In the genomic region with DNA sequence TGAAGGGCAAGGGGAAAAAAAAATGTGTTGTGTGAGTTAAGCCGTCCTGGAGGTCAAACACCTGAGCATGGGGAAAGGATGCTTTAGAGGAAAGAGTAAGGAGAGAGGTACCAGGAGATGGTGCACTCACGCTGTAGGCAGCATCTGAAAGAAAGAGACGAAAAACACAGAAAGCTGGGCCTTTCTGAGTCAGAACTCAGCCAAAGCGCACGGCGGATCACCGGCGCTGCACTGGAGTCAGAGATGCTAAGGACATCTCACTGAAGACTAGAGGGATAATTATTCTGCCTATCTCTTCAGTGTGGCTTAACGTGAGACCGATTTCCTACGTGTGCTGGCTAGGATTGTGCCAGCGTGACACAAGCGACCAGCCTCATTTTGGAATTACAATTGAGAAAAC, we compare ENCODE assay signal across 28 mouse cellular contexts. TPM values are rescaled to one million over a fixed set of nuclear protein-coding genes. Genes with fewer than 3 reads are reported as not detected.
DNase-seq lines count a peak whose midpoint lies in the region; ATAC-seq and TF ChIP-seq lines count a peak whose summit lies in the region.
"Had no signal": no experiment of that assay in that cellular context is flagged by ENCODE, and none has a peak within 500 bp of the region (broad histone marks: within the 10 kb centered on the region; RNA-seq: fewer than 3 reads in every experiment).

No protein-coding gene starts in this region.

- peaks cover 5% of the 10 kb centered on the region; the same call in 1 of the 2 replicates for H3K27me3 ChIP-seq in heart, embryonic 13.5 days (replicated peaks)
- no peaks in the 10 kb centered on the region for H3K27me3 ChIP-seq in heart, embryonic 11.5 days (ENCODE audit: control insufficient read depth, insufficient read depth, low read length)
- no peaks in the 10 kb centered on the region for H3K27me3 ChIP-seq in heart, postnatal 0 days (ENCODE audit: control insufficient read depth, insufficient read depth, low read length)

- no peak for ATAC-seq in heart, embryonic 13.5 days (ENCODE audit: extremely low read depth, insufficient number of reproducible peaks, low FRiP score, low TSS enrichment)
- no peak for ATAC-seq in heart, embryonic 11.5 days (replicated peaks; ENCODE audit: insufficient number of reproducible peaks, low FRiP score, low TSS enrichment)
- no peak for ATAC-seq in heart, postnatal 0 days (ENCODE audit: insufficient read depth, low read depth)
- ATAC-seq: forebrain, embryonic 14.5 days; forebrain, embryonic 16.5 days had no signal

- no peak for TF ChIP-seq EP300 in heart, postnatal 0 days (IDR thresholded peaks at IDR 0.05; ENCODE audit: low read depth)

- peak; percentile 7 for DNase-seq in heart, postnatal 0 days (ENCODE audit: low spot score)
- DNase-seq in heart, adult 8-10 months (ENCODE audit: low spot score), result no peak
- no peak for DNase-seq in neural tube, embryonic 10.5 days (ENCODE audit: extremely low spot score, low spot score)
- DNase-seq: adrenal gland, adult 2 months; adrenal gland, postnatal 10 days; adrenal gland, postnatal 25 days; cerebellum, adult 11 months; cerebellum, adult 18-20 months; cerebellum, adult 8-10 months; cerebellum, adult 9-11 months; cerebellum, postnatal 14 days; cerebellum, postnatal 36 days; embryo, embryonic 11 days had no signal

- H3K4me3 ChIP-seq in heart, embryonic 13.5 days, result no peak overlapping the region
- H3K4me3 ChIP-seq in heart, embryonic 11.5 days (ENCODE audit: low read depth, low read length), result no peak overlapping the region
- H3K4me3 ChIP-seq in heart, postnatal 0 days (ENCODE audit: low read depth, low read length), result no peak overlapping the region
- H3K4me3 ChIP-seq: embryonic facial prominence, embryonic 13.5 days; embryonic facial prominence, embryonic 15.5 days; erythroblast, embryonic 14.5 days; forebrain, embryonic 10.5 days; forebrain, embryonic 12.5 days had no signal

- H3K27ac ChIP-seq in heart, embryonic 13.5 days (replicated peaks), result peak overlapping the region; percentile 98
- H3K27ac ChIP-seq in heart, embryonic 11.5 days (ENCODE audit: low read depth, low read length), result no peak overlapping the region
- H3K27ac ChIP-seq in heart, postnatal 0 days (ENCODE audit: low read depth), result 0 out of 2 replicates have a peak overlapping the region, but pooled peaks have one; percentile 99
- H3K27ac ChIP-seq: embryonic facial prominence, embryonic 13.5 days; embryonic facial prominence, embryonic 15.5 days; forebrain, embryonic 10.5 days; forebrain, embryonic 12.5 days had no signal

- H3K9me3 ChIP-seq in heart, embryonic 13.5 days, result no peaks in the 10 kb centered on the region
- H3K9me3 ChIP-seq in heart, embryonic 11.5 days (replicated peaks; ENCODE audit: control insufficient read depth, low read length), result no peaks in the 10 kb centered on the region
- H3K9me3 ChIP-seq in heart, postnatal 0 days (replicated peaks; ENCODE audit: control insufficient read depth, low read length), result no peaks in the 10 kb centered on the region
- H3K9me3 ChIP-seq: embryonic facial prominence, embryonic 13.5 days; embryonic facial prominence, embryonic 15.5 days; forebrain, embryonic 10.5 days; forebrain, embryonic 12.5 days had no signal

- WGBS in heart, embryonic 13.5 days, result 86% methylated on average over 13 of the region's 13 CpGs
- WGBS in heart, embryonic 11.5 days (ENCODE audit: insufficient replicate concordance), result 80% methylated on average over 13 of the region's 13 CpGs
- 83% methylated on average over 13 of the region's 13 CpGs for WGBS in heart, postnatal 0 days

- peaks cover 42% of the 10 kb centered on the region for H3K4me1 ChIP-seq in heart, embryonic 13.5 days
- H3K4me1 ChIP-seq in heart, embryonic 11.5 days (ENCODE audit: control insufficient read depth, insufficient read depth, low read length), result peaks cover 15% of the 10 kb centered on the region
- H3K4me1 ChIP-seq in heart, postnatal 0 days (ENCODE audit: control insufficient read depth, insufficient read depth), result peaks cover 20% of the 10 kb centered on the region; the same call in 1 of the 2 replicates

- TF ChIP-seq CTCF in heart, postnatal 0 days (IDR thresholded peaks at IDR 0.05; ENCODE audit: low read depth), result no peak

- H3K9ac ChIP-seq in heart, embryonic 13.5 days, result no peak overlapping the region
- no peak overlapping the region for H3K9ac ChIP-seq in heart, embryonic 11.5 days (ENCODE audit: low read depth, low read length)
- no peak overlapping the region for H3K9ac ChIP-seq in heart, postnatal 0 days (replicated peaks; ENCODE audit: low read depth, low read length)
- H3K9ac ChIP-seq: embryonic facial prominence, embryonic 13.5 days; embryonic facial prominence, embryonic 15.5 days; forebrain, embryonic 12.5 days had no signal

- H3K4me2 ChIP-seq in heart, embryonic 13.5 days, result no peak overlapping the region
- H3K4me2 ChIP-seq in heart, embryonic 11.5 days, result no peak overlapping the region
- no peak overlapping the region for H3K4me2 ChIP-seq in heart, postnatal 0 days (ENCODE audit: low read depth, low read length)
- H3K4me2 ChIP-seq: embryonic facial prominence, embryonic 13.5 days; embryonic facial prominence, embryonic 15.5 days; forebrain, embryonic 12.5 days had no signal

- peaks cover 19% of the 10 kb centered on the region for H3K36me3 ChIP-seq in heart, embryonic 13.5 days
- 0 out of 2 replicates have a peak, but pooled peaks cover 5% of the 10 kb centered on the region for H3K36me3 ChIP-seq in heart, embryonic 11.5 days (ENCODE audit: control insufficient read depth, insufficient read depth, low read length)
- H3K36me3 ChIP-seq in heart, postnatal 0 days (replicated peaks; ENCODE audit: control insufficient read depth, insufficient read depth, low read length), result peaks cover 14% of the 10 kb centered on the region
- H3K36me3 ChIP-seq: embryonic facial prominence, embryonic 13.5 days; embryonic facial prominence, embryonic 15.5 days; forebrain, embryonic 10.5 days; forebrain, embryonic 12.5 days had no signal

RNA-seq across cellular contexts. Expression of gene Hspb7, which starts 7.3 kb away (rescaled TPM):
- polyA plus RNA-seq in heart, embryonic 13.5 days (2015; fragmentation: Nextera tagmentation; extraction: Ambion mirVana), result 183 and 184 TPM in 2 replicates
- 155 and 275 TPM in 2 replicates for polyA plus RNA-seq in heart, embryonic 11.5 days (2014; fragmentation: Nextera tagmentation; extraction: Ambion mirVana)
- 556 and 673 TPM in 2 replicates for total RNA-seq in heart, postnatal 0 days (2014; rRNA removed; ENCODE audit: low replicate concordance)
- polyA plus RNA-seq in heart, postnatal 0 days (2015; fragmentation: Nextera tagmentation; extraction: Ambion mirVana), result 195 and 203 TPM in 2 replicates
- 1,000 to 10,000 TPM; 1,512 to 1,942 (median 1,609) TPM for total RNA-seq in heart, adult 8-10 months (2022)
- total RNA-seq: common myeloid progenitor, adult 5-6 weeks; ES-E14; MEL had no signal
- polyA plus RNA-seq: embryonic facial prominence, embryonic 13.5 days; erythroblast, embryonic 14.5 days; forebrain, embryonic 10.5 days; forebrain, embryonic 12.5 days; forebrain, embryonic 14.5 days; forebrain, embryonic 16.5 days had no signal

RNA-seq across cellular contexts. Expression of gene Srarp, which starts 8.0 kb away (rescaled TPM):
- polyA plus RNA-seq in heart, embryonic 13.5 days (2015; fragmentation: Nextera tagmentation; extraction: Ambion mirVana), result not detected in 2 replicates
- not detected in 2 replicates for polyA plus RNA-seq in heart, embryonic 11.5 days (2014; fragmentation: Nextera tagmentation; extraction: Ambion mirVana)
- total RNA-seq in heart, postnatal 0 days (2014; rRNA removed; ENCODE audit: low replicate concordance), result not detected in 2 replicates
- not detected in 2 replicates for polyA plus RNA-seq in heart, postnatal 0 days (2015; fragmentation: Nextera tagmentation; extraction: Ambion mirVana)
- 1 to 10 TPM in 1 of 4 experiments, under 1 TPM in 3; 0.82 to 1.5 (median 0.93) TPM for total RNA-seq in heart, adult 8-10 months (2022)
- total RNA-seq: adrenal gland, postnatal 10 days; adrenal gland, postnatal 25 days; adrenal gland, postnatal 4 days; common myeloid progenitor, adult 5-6 weeks; ES-E14; MEL had no signal
- polyA plus RNA-seq: C2C12; embryonic facial prominence, embryonic 11.5 days; embryonic facial prominence, embryonic 13.5 days; embryonic facial prominence, embryonic 15.5 days; erythroblast, embryonic 14.5 days; forebrain, embryonic 10.5 days; forebrain, embryonic 12.5 days; forebrain, embryonic 16.5 days had no signal

RNA-seq across cellular contexts. Expression of gene Clcnkb, which starts 12.1 kb away (rescaled TPM):
- polyA plus RNA-seq in heart, embryonic 13.5 days (2015; fragmentation: Nextera tagmentation; extraction: Ambion mirVana), result 0.79 and 0.99 TPM in 2 replicates
- 0.90 and 1.0 TPM in 2 replicates for polyA plus RNA-seq in heart, embryonic 11.5 days (2014; fragmentation: Nextera tagmentation; extraction: Ambion mirVana)
- total RNA-seq in heart, postnatal 0 days (2014; rRNA removed; ENCODE audit: low replicate concordance), result 0.23 and 0.65 TPM in 2 replicates
- polyA plus RNA-seq in heart, postnatal 0 days (2015; fragmentation: Nextera tagmentation; extraction: Ambion mirVana), result 0.58 and 0.87 TPM in 2 replicates
- 1 to 10 TPM in 1 of 4 experiments, under 1 TPM in 3; 0.33 to 1.5 (median 0.59) TPM for total RNA-seq in heart, adult 8-10 months (2022)
- total RNA-seq: adrenal gland, adult 2 months; adrenal gland, postnatal 10 days; adrenal gland, postnatal 25 days; common myeloid progenitor, adult 5-6 weeks; MEL had no signal
- polyA plus RNA-seq: adrenal gland, adult 2 months; C2C12; embryonic facial prominence, embryonic 11.5 days; embryonic facial prominence, embryonic 13.5 days; embryonic facial prominence, embryonic 15.5 days; erythroblast, embryonic 14.5 days; forebrain, embryonic 10.5 days; forebrain, embryonic 12.5 days; forebrain, embryonic 14.5 days; forebrain, embryonic 16.5 days had no signal

RNA-seq across cellular contexts. Expression of gene Zbtb17, which starts 16.5 kb away (rescaled TPM):
- 23.3 and 23.4 TPM in 2 replicates for polyA plus RNA-seq in heart, embryonic 13.5 days (2015; fragmentation: Nextera tagmentation; extraction: Ambion mirVana)
- polyA plus RNA-seq in heart, embryonic 11.5 days (2014; fragmentation: Nextera tagmentation; extraction: Ambion mirVana), result 19.1 and 21.3 TPM in 2 replicates
- total RNA-seq in heart, postnatal 0 days (2014; rRNA removed; ENCODE audit: low replicate concordance), result 28.1 and 32.7 TPM in 2 replicates
- 16.2 and 18.1 TPM in 2 replicates for polyA plus RNA-seq in heart, postnatal 0 days (2015; fragmentation: Nextera tagmentation; extraction: Ambion mirVana)
- total RNA-seq in heart, adult 8-10 months (2022), result 10 to 100 TPM; 24.8 to 28.4 (median 26.5) TPM

RNA-seq across cellular contexts. Expression of gene Clcnka, which starts 29.4 kb away (rescaled TPM):
- 0.10 TPM in 1 of 2 replicates, not detected in the other for polyA plus RNA-seq in heart, embryonic 13.5 days (2015; fragmentation: Nextera tagmentation; extraction: Ambion mirVana)
- polyA plus RNA-seq in heart, embryonic 11.5 days (2014; fragmentation: Nextera tagmentation; extraction: Ambion mirVana), result 0.14 and 0.42 TPM in 2 replicates
- total RNA-seq in heart, postnatal 0 days (2014; rRNA removed; ENCODE audit: low replicate concordance), result not detected in 2 replicates
- polyA plus RNA-seq in heart, postnatal 0 days (2015; fragmentation: Nextera tagmentation; extraction: Ambion mirVana), result not detected in 2 replicates
- total RNA-seq in heart, adult 8-10 months (2022), result not detected
- total RNA-seq: adrenal gland, adult 2 months; adrenal gland, postnatal 10 days; adrenal gland, postnatal 25 days; common myeloid progenitor, adult 5-6 weeks; MEL had no signal
- polyA plus RNA-seq: C2C12; erythroblast, embryonic 14.5 days; forebrain, embryonic 12.5 days; forebrain, embryonic 14.5 days; forebrain, embryonic 16.5 days had no signal
